Mouse (Mus musculus) natural killer cell, adult 2 months (primary cell): ENCODE measurements around the gene Ntm.

ENCODE experiments used
- DNase-seq, 2 experiments: peaks; one replicate each; pipeline ENCODE4 v3.0.0; 2022; ENCODE audit warnings: low spot score in 2 of 2

Gene Ntm

DNA sequence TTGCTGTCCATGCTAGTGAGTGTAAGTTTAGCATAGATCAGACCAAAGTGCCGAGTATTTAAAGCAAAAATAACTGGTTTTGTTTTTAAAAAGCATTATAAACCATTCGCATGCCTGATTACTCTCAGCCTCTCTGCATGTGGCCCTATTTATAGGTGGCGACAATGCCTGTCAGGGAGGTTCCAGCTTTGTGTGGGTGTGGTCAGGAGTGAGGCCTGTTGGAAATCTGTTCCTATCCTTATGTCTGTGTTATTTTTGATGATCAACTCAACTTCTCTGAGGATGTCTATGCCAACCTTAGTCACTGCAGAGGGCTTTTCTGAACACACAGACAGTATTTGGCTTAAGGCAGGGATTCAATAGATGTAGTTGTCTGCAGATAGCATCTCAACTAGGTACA, 78.9 kb downstream of the Ntm start:
- no peak for DNase-seq

DNA sequence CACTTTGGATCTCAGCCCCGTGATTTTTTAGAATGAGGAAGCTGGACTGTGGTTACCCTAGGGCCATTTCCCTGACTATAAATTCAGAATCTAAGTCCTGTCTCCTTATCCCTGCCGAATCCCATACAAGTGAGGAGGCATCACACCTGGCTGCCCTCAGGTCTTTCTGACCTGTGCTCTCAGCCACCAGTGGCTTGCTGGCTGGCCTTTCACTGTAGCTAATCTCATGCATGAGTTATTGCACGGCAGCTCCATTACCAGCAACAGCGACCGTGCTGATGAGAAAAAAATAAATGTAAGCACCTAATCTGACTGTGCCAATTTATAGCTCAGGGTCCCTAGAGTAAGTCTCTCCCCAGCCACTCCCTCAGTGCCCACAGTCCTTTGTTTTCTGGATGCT, 81.3 kb downstream of the Ntm start:
- no peak for DNase-seq

DNA sequence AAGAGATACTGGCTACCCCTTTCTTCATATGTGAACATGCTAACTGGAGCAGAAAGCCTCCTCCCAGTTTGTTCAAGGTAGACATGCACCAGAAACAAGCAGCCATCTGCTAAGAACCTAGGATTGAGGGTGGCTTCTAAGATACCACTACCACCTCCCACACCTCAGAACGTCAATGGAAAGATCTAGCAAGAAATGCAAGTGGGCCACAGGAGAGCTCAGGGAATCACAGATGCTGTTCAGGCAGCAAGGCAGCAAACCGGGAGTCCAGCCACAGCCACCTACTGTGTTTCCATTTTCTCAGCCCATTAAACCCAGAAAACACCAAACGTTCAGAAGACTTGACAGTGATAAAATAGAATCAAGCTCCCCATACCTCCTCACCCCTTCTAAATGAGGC, 85.4 kb downstream of the Ntm start:
- DNase-seq: no peak

DNA sequence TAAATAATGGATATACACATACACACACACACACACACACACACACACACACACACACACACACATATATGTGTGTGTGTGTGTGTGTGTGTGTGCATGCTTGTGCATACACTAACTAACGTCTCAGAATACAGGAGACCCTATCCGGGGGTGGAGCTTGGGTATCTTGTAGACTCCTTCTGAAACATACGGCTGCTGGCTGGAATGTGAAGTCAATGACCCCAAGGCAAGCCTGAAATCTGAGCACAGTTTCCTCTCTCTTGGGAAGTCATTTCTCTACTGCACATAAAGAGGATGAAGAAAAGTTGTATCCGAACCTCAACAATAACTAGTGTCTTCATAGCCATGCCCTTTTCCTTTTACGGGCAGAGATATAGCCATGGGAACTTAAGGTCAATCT, 95.2 kb downstream of the Ntm start:
- no peak for DNase-seq

GRCm38 (mm10) chr9:29866824-29867223, 96.1 kb downstream of the Ntm start:
- DNase-seq: no peak

- no peak for DNase-seq
Observed at GRCm38 (mm10) chr9:29866101-29866500, 96.8 kb downstream of the Ntm start.

DNA sequence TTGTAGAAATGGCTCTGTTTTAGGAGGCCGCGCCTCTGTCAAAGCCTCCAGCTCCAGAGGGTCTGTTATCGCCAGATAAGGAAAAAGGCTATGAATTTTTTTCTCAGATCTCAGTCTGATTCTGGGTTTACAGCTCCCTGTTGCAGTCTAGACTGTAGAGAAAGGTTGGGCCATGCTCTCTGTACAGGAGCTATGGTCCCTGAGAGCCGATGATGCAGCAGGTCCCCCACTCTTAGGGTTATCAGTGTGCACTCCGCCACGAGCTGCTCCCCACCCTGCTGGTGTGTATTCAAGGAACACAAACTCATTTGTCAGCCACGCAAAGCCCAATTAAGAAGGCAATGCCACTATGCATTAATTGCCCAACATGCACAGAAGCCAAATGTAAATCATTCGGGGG, 97.4 kb downstream of the Ntm start:
- DNase-seq: no peak

GRCm38 (mm10) chr9:29864886-29865285, 98.1 kb downstream of the Ntm start:
- DNase-seq: no peak

GRCm38 (mm10) chr9:29862408-29862807, 100.5 kb downstream of the Ntm start:
- no peak for DNase-seq

GRCm38 (mm10) chr9:29859256-29860048, 103.5 kb downstream of the Ntm start:
- no peak for DNase-seq

- DNase-seq: no peak
Observed at GRCm38 (mm10) chr9:29848735-29849455, 114.0 kb downstream of the Ntm start.

DNA sequence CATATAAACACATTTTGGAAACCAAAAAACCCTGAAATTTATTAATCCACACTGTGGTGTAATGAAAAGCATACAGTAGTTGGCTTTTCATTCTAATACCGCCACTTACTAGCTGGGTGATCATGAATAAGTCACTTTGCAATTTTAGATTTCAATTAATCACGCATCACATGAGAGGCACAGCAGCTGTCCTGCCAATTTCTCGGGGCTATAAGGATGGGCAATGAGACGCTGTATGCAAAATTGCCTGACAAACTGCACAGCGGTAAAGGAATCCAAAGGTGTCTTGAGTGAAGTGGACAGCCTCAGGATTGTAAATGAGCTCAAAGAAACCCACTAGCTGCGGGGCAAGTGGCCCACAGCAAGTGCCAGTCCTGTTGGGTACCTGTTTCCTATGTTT, 125.6 kb downstream of the Ntm start:
- DNase-seq: no peak

DNA sequence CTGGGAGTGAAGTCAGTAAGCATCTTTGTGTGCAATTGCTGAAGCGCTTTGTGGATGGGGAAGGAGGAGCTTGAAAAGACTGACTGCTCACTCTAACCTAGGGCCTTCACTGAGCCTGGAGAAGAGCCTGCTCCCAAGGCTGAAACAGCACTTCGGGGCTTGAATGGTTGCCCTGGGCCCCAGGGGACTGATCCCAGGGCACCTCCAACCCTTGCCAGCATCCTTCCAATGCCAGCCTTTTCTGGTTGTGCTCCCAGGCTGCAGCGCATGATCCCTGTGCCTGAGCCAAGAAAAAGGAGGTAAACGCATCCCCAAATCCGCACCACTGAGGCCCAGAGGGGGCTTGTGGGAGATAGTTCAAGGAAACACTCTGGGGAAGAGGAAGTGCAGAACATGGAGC, 128.0 kb downstream of the Ntm start:
- DNase-seq: no peak

DNA sequence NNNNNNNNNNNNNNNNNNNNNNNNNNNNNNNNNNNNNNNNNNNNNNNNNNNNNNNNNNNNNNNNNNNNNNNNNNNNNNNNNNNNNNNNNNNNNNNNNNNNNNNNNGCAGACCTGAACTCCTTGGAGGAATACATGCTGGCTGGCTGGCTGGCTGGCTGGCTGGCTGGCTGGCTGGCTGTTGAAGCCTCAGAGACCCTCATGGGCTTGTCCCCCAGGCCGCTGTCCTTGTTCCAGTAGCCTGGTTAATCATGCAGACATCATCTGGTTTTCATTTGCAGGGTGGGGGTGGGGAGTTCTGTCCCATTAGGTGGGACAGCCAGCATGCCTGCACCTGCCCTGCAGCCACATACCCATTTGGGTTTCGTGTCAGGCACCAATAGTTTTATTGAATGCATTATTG, 129.2 kb downstream of the Ntm start:
- no peak for DNase-seq

DNA sequence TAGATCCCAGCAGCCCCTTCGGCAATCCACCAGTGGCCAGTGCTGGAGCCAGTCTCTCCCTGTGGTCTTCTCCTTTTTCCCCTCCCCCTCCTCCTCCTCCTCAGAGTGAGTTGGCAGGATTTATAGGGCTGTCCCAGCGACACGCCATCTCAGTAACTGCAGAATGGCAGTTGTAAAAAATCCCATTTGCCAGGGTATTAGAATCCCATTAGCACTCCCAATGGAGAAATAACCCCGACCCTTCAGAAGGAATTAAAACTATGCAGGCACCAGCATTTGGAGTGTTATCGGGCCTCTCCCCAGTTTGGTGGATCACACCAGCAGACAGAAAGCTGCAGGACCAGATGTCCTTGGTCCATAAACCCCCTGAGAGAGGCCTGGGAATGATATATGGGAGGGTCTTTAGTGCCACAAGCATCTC, 135.7 kb downstream of the Ntm start:
- no peak for DNase-seq

DNA sequence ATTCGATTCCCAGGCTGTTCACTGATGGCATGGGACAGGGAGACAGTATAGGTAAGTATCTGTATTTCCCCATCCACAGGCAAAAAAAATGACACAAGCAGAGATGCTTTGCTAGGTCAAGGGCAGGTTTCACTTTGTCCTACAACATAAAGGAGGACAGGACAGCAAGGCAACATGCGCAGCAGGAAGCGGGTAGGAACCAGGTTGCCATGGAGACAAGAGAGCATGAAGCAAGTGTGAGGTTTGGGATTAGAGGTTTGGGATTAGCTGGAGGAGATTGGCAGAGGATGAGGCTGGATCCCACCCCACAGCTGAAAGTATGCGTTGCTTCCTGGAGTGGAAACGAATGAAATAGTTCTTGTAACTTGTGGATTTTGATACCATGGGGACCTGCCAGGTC, 137.7 kb downstream of the Ntm start:
- DNase-seq: no peak

GRCm38 (mm10) chr9:29823716-29824115, 139.2 kb downstream of the Ntm start:
- DNase-seq: no peak

- DNase-seq: no peak
Observed at GRCm38 (mm10) chr9:29812685-29813084, 150.3 kb downstream of the Ntm start.

DNA sequence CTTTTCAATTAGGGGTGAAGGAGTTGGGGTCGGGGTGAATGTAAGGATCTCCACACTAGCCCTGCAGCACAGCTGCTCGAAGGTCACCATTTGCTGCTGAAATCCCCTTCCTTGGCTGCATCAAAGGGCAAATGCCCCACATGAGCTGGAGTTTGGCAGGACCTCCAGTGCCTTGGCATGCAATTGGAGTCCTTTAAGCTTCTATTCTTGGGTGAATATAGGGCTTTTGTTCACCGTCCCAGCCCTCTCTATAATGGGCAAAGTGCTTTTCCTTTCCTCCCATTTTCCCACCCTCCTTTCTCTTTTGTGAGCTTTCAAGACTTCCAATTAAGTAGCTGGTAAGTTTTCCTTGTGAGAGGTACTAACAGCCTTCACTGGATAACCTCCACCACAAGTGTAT, 156.2 kb downstream of the Ntm start:
- DNase-seq: no peak

DNA sequence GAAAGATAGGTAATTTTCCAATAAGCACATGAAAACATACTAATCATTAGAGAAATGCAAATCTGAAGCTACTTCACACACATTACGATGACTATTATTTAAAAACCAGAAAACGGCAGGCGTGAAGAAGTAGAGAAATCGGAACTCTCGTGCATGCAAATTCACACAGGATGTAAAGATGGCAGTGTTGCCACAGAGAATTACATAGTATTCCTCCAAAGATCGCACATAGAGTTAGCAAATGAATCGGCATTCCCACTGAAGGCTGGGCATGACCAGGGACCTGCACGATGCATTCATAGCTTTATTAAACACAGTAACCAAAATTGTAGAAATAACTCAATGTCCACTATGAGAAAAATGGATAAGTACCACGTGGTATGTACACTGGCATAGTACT, 158.5 kb downstream of the Ntm start:
- DNase-seq: no peak

- DNase-seq: no peak
Observed at GRCm38 (mm10) chr9:29803738-29804285, 159.1 kb downstream of the Ntm start.

GRCm38 (mm10) chr9:29802990-29803737, 159.8 kb downstream of the Ntm start:
- DNase-seq: no peak
